Comparison of ENCODE assay signal across 8 mouse cellular contexts in the genomic region with DNA sequence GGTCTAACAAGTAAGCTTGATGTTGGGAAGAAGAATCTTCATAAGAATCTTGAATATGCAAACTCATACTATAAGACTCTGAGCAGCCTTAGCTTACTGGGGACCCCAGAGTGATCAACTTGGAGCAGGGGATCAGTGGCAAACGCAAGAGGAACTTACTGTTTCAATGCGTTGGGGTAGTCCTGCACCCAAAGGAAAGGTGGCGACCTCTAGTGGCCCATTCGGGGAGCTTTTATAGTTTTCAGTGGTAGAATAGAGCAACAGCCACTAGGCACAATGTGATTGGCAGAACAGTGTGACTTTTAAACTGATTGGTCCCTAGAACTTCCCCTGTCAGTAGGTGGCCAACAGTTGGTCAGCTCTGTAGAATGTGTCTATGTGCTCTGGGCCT.
A peak's percentile ranks its signal among the peaks of the same experiment; 100 is the strongest.
DNase-seq lines count a peak whose midpoint lies in the region; ATAC-seq and TF ChIP-seq lines count a peak whose summit lies in the region.
"Had no signal": no experiment of that assay in that cellular context is flagged by ENCODE, and none has a peak within 500 bp of the region (broad histone marks: within the 10 kb centered on the region; RNA-seq: fewer than 3 reads in every experiment).

No protein-coding gene starts in this region.

- peak; percentile 27 to 33 for DNase-seq in kidney, postnatal 4 days
- no peak for DNase-seq in kidney, adult 2 months
- DNase-seq in ES-CJ7 (ENCODE audit: low read depth, low spot score) (peak; percentile 68), Patski (ENCODE audit: low read depth, low spot score) (no peak)
- DNase-seq in intestine, embryonic 14.5 days (ENCODE audit: low spot score): peak; percentile 58
- no peak for DNase-seq in natural killer cell, adult 2 months (ENCODE audit: low spot score in 2 of 2)
- no peak for DNase-seq in gastrocnemius, adult 18-20 months (ENCODE audit: low spot score)

- in situ Hi-C loops in Patski (cut with MboI; ENCODE audit: low pct_unique_long_range_greater_than_20kb): no loop called here

- TF ChIP-seq CTCF in kidney, adult 2 months (conservative IDR thresholded peaks at IDR 0.05; ENCODE audit: insufficient read depth, insufficient read length, low read depth, low read length): no peak
- TF ChIP-seq CTCF in Patski (IDR thresholded peaks at IDR 0.05): peak; percentile 11

- CTCF ChIA-PET in Patski (lab: Charles Lee): interaction anchor here (0.7 kb wide), 1 partner anchor 71 kb away, joined by 3 read pairs; no protein-coding TSS in a partner anchor

- no peaks in the 10 kb centered on the region for H3K36me3 ChIP-seq in kidney, adult 2 months (ENCODE audit: control insufficient read depth, insufficient read depth, low read length)
- H3K36me3 ChIP-seq in intestine, embryonic 14.5 days (ENCODE audit: control insufficient read depth, insufficient read depth, low read length): no peaks in the 10 kb centered on the region
- H3K36me3 ChIP-seq: limb, embryonic 13.5 days had no signal

- H3K27ac ChIP-seq in kidney, adult 2 months (ENCODE audit: insufficient read depth, low read depth, low read length): no peak overlapping the region
- no peak overlapping the region for H3K27ac ChIP-seq in intestine, embryonic 14.5 days (ENCODE audit: low read depth)
- H3K27ac ChIP-seq: limb, embryonic 13.5 days had no signal

- H3K27me3 ChIP-seq in kidney, adult 2 months (replicated peaks; ENCODE audit: control insufficient read depth, insufficient read depth, low read length): no peaks in the 10 kb centered on the region
- no peaks in the 10 kb centered on the region for H3K27me3 ChIP-seq in Patski
- H3K27me3 ChIP-seq in intestine, embryonic 14.5 days (replicated peaks; ENCODE audit: control insufficient read depth, insufficient read depth, low read length): no peaks in the 10 kb centered on the region
- H3K27me3 ChIP-seq: limb, embryonic 13.5 days had no signal

- no peak for ATAC-seq in Patski
- peak; percentile 72 for ATAC-seq in intestine, embryonic 14.5 days (replicated peaks; ENCODE audit: low FRiP score, low TSS enrichment, low read depth)

- H3K9ac ChIP-seq in intestine, embryonic 14.5 days (ENCODE audit: low read length): no peak overlapping the region
- H3K9ac ChIP-seq: limb, embryonic 13.5 days had no signal

- H3K4me2 ChIP-seq in intestine, embryonic 14.5 days (ENCODE audit: low read length): no peak overlapping the region
- H3K4me2 ChIP-seq: limb, embryonic 13.5 days had no signal

- WGBS in kidney, adult 2 months: 41% methylated on average over 4 of the region's 4 CpGs
- WGBS in intestine, embryonic 14.5 days: 33% methylated on average over 4 of the region's 4 CpGs

- TF ChIP-seq POLR2A in kidney, adult 2 months (IDR thresholded peaks at IDR 0.05; ENCODE audit: low read depth, low read length): no peak

- H3K4me3 ChIP-seq in kidney, adult 2 months (ENCODE audit: insufficient read depth, low read depth, low read length): no peak overlapping the region
- no peak overlapping the region for H3K4me3 ChIP-seq in intestine, embryonic 14.5 days (ENCODE audit: low read depth, low read length)
- H3K4me3 ChIP-seq: limb, embryonic 13.5 days had no signal

- H3K9me3 ChIP-seq in intestine, embryonic 14.5 days (ENCODE audit: control insufficient read depth, low read length): no peaks in the 10 kb centered on the region

- H3K4me1 ChIP-seq in kidney, adult 2 months (ENCODE audit: control insufficient read depth, insufficient read depth, low read length): no peaks in the 10 kb centered on the region
- no peaks in the 10 kb centered on the region for H3K4me1 ChIP-seq in intestine, embryonic 14.5 days (replicated peaks; ENCODE audit: control insufficient read depth, insufficient read depth, low read length)
- H3K4me1 ChIP-seq: limb, embryonic 13.5 days had no signal

- POLR2A ChIA-PET in Patski (lab: Charles Lee): no interaction called here

Comparison
In these comparisons a context has a peak if more than half of its experiments do, and no peak if none do; other contexts are left out.
1. DNase-seq: peak in kidney, postnatal 4 days (2 of 2), ES-CJ7 (single experiment) and intestine, embryonic 14.5 days (single experiment); none in kidney, adult 2 months (single experiment), Patski (single experiment), natural killer cell, adult 2 months (0 of 2) and gastrocnemius, adult 18-20 months (single experiment).